Mouse (Mus musculus) forebrain, postnatal 0 days (tissue): ENCODE results near the gene Myo1f. TPM values are rescaled to one million over a fixed set of nuclear protein-coding genes. Genes with fewer than 3 reads are reported as not detected.

Source experiments
- ATAC-seq: fragments of 200-750 bp; cut with Nextera tagmentation; 2 replicates; pipeline ENCODE4 v1.8.0; 2017; ENCODE audit warnings: mild to moderate bottlenecking, moderate library complexity
- DNase-seq: peaks from one replicate; pipeline ENCODE4 v3.0.0-alpha.2; 2015
- H3K27ac ChIP-seq: fragments of 300-500 bp; sonication (generic); 2 replicates; pipeline ENCODE4 v1.5.1; 2014; ENCODE audit warnings: low read depth, mild to moderate bottlenecking, antibody characterized with exemption, low read length, moderate library complexity, mixed read lengths
- H3K27me3 ChIP-seq: fragments of 300-500 bp; sonication (generic); 2 replicates; pipeline ENCODE4 v1.6.1; 2014; ENCODE audit warnings: mild to moderate bottlenecking, low read length, mixed read lengths; ENCODE audit not compliant: insufficient read depth
- H3K36me3 ChIP-seq: fragments of 300-500 bp; sonication (generic); 2 replicates; pipeline ENCODE4 v1.6.1; 2014; ENCODE audit warnings: mild to moderate bottlenecking, moderate library complexity; ENCODE audit not compliant: insufficient read depth
- H3K4me1 ChIP-seq: fragments of 300-500 bp; sonication (generic); 2 replicates; pipeline ENCODE4 v1.6.1; 2014; ENCODE audit warnings: antibody characterized with exemption; ENCODE audit not compliant: insufficient read depth
- H3K4me2 ChIP-seq: fragments of 300-500 bp; sonication (generic); 2 replicates; pipeline ENCODE4 v1.6.1; 2014; ENCODE audit warnings: low read depth, mild to moderate bottlenecking, moderate library complexity
- H3K4me3 ChIP-seq: fragments of 300-500 bp; sonication (generic); 2 replicates; pipeline ENCODE4 v1.5.1; 2014; ENCODE audit warnings: low read depth, low read length, mixed read lengths
- H3K9ac ChIP-seq: fragments of 300-500 bp; sonication (generic); 2 replicates; pipeline ENCODE4 v1.6.1; 2014; ENCODE audit warnings: mild to moderate bottlenecking
- H3K9me3 ChIP-seq: fragments of 300-500 bp; sonication (generic); 2 replicates; pipeline ENCODE4 v1.6.1; 2016; ENCODE audit warnings: low read length
- CTCF ChIP-seq: sonication (generic); IDR thresholded peaks from 2 replicates; pipeline ENCODE4 v1.5.1; 2016; ENCODE audit warnings: antibody characterized with exemption, control low read depth, low read depth
- WGBS: fragments of 180-500 bp; shearing (Covaris S2); extraction: QIAGEN DNeasy Blood & Tissue Kit; methylation state at CpG from one replicate; pipeline ENCODE4 v1.1.7; 2014; 5-methylcytosine and 5-hydroxymethylcytosine counted together
- polyA plus RNA-seq: library from polyadenylated mRNA; unstranded; fragments of >200 nt; fragmentation: Nextera tagmentation; extraction: Ambion mirVana; gene quantifications from 2 replicates; pipeline ENCODE4 v1.2.1, GENCODE M21; 2015
- total RNA-seq: library from RNA; depleted of rRNA; stranded (reverse); fragments of >200 nt; gene quantifications from 2 replicates; pipeline ENCODE4 v1.2.3, GENCODE M21; 2014; rRNA removed

Myo1f gene
- total RNA-seq (2.0 and 2.3 TPM in 2 replicates), polyA plus RNA-seq (0.87 and 1.5 TPM in 2 replicates)

- H3K27ac ChIP-seq, result no peak within 1 kb of the TSS
- DNase-seq (no peak), ATAC-seq (no peak)
- TF ChIP-seq CTCF, result no peak
- H3K4me2 ChIP-seq, result no peak within 1 kb of the TSS
- no peak within 1 kb of the TSS for H3K4me3 ChIP-seq
- H3K27me3 ChIP-seq, result no peaks in the 10 kb centered on the region; the same call in 1 of the 2 replicates
- no peaks in the 10 kb centered on the region for H3K4me1 ChIP-seq
- no peak within 1 kb of the TSS for H3K9ac ChIP-seq
- WGBS, result 50% methylated on average over 6 of the region's 6 CpGs
- H3K9me3 ChIP-seq, result no peaks in the 10 kb centered on the region
- H3K36me3 ChIP-seq, result no peaks in the 10 kb centered on the region; the same call in 1 of the 2 replicates
Measured at GRCm38 (mm10) chr17:33555223-33555855, at the start of gene Myo1f. Gene Myo1f (plus strand): TSS chr17:33555707.

- Histone ChIP-seq H3K4me3 (no peak overlapping the region), H3K9me3 (no peaks in the 10 kb centered on the region), H3K9ac (no peak overlapping the region), H3K4me1 (no peaks in the 10 kb centered on the region), H3K4me2 (no peak overlapping the region), H3K27me3 (no peaks in the 10 kb centered on the region), H3K36me3 (no peaks in the 10 kb centered on the region), H3K27ac (no peak overlapping the region)
- TF ChIP-seq CTCF, result no peak
- no peak for DNase-seq
- 85% methylated on average over 1 of the region's 1 CpGs for WGBS
- no peak for ATAC-seq
Measured at GRCm38 (mm10) chr17:33508386-33508785, 47.1 kb upstream of the Myo1f start.

GRCm38 (mm10) chr17:33510172-33510571 is 45.3 kb upstream of the Myo1f start:
- Histone ChIP-seq H3K27ac (no peak overlapping the region), H3K9me3 (no peaks in the 10 kb centered on the region), H3K36me3 (no peaks in the 10 kb centered on the region), H3K9ac (no peak overlapping the region), H3K4me2 (no peak overlapping the region), H3K4me3 (no peak overlapping the region), H3K27me3 (no peaks in the 10 kb centered on the region), H3K4me1 (no peaks in the 10 kb centered on the region)
- DNase-seq (no peak), ATAC-seq (no peak)
- WGBS, result 65% methylated on average over 5 of the region's 5 CpGs
- no peak for TF ChIP-seq CTCF

- Histone ChIP-seq H3K9me3 (no peaks in the 10 kb centered on the region), H3K36me3 (no peaks in the 10 kb centered on the region), H3K27me3 (no peaks in the 10 kb centered on the region), H3K4me3 (no peak overlapping the region), H3K27ac (no peak overlapping the region), H3K4me2 (no peak overlapping the region), H3K4me1 (no peaks in the 10 kb centered on the region), H3K9ac (no peak overlapping the region)
- WGBS, result 18% methylated on average over 2 of the region's 2 CpGs
- no peak for DNase-seq
- no peak for ATAC-seq
- TF ChIP-seq CTCF, result no peak
Measured at GRCm38 (mm10) chr17:33512441-33513415, 42.8 kb upstream of the Myo1f start.

DNA sequence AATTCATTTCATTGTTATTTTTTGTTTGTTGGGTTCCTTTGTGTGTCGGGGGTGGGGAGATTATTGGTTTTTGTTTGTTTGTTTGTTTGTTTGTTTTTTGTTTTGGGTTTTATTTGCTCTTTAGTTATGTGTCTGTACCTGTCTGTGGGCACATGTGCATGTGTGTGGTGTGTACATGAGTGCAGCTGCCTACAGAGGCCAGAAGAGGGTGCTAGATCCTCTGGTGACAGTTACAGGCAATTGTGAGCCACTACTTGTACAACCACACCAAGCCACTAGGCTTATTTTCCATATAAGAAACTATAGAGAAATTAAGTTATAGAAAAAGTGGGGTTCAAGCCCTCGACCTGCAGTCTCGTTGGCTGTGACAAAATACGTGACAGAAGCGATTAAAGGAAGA is 41.6 kb upstream of the Myo1f start:
- Histone ChIP-seq H3K27me3 (no peaks in the 10 kb centered on the region), H3K9me3 (no peaks in the 10 kb centered on the region), H3K4me1 (no peaks in the 10 kb centered on the region), H3K4me2 (no peak overlapping the region), H3K9ac (no peak overlapping the region), H3K4me3 (no peak overlapping the region), H3K27ac (no peak overlapping the region), H3K36me3 (no peaks in the 10 kb centered on the region)
- peak; percentile 20; the same call in 1 of the 2 replicates for TF ChIP-seq CTCF
- DNase-seq, result no peak
- ATAC-seq, result no peak
- WGBS, result 90% methylated on average over 5 of the region's 5 CpGs

- 74% methylated on average over 1 of the region's 1 CpGs for WGBS
- no peak for ATAC-seq
- H3K9me3 ChIP-seq, result no peaks in the 10 kb centered on the region
- no peak overlapping the region for H3K9ac ChIP-seq
- DNase-seq, result no peak
- H3K4me1 ChIP-seq, result 0 out of 2 replicates have a peak, but pooled peaks cover 3% of the 10 kb centered on the region
- no peaks in the 10 kb centered on the region for H3K36me3 ChIP-seq
- no peak overlapping the region for H3K4me2 ChIP-seq
- H3K4me3 ChIP-seq, result no peak overlapping the region
- no peak for TF ChIP-seq CTCF
- no peaks in the 10 kb centered on the region for H3K27me3 ChIP-seq
- H3K27ac ChIP-seq, result no peak overlapping the region
Measured at GRCm38 (mm10) chr17:33520366-33520765, 35.1 kb upstream of the Myo1f start.
